Mouse (Mus musculus) cortical plate, adult 2 months (tissue): ENCODE results near the gene Nr2c2ap.

Experiments
- CTCF ChIP-seq: fragments of 200-500 bp; IDR thresholded peaks from 2 replicates; pipeline ENCODE4 v1.5.1; 2011; ENCODE audit warnings: mild to moderate bottlenecking, control low read depth, low read length; ENCODE audit not compliant: insufficient read depth; ENCODE audit errors: extremely low read depth
- POLR2A ChIP-seq: fragments of 200-500 bp; IDR thresholded peaks from 2 replicates; pipeline ENCODE4 v1.6.1; 2011; ENCODE audit warnings: mild to moderate bottlenecking, low read length, control low read depth; ENCODE audit not compliant: insufficient read depth; ENCODE audit errors: extremely low read depth

DNA sequence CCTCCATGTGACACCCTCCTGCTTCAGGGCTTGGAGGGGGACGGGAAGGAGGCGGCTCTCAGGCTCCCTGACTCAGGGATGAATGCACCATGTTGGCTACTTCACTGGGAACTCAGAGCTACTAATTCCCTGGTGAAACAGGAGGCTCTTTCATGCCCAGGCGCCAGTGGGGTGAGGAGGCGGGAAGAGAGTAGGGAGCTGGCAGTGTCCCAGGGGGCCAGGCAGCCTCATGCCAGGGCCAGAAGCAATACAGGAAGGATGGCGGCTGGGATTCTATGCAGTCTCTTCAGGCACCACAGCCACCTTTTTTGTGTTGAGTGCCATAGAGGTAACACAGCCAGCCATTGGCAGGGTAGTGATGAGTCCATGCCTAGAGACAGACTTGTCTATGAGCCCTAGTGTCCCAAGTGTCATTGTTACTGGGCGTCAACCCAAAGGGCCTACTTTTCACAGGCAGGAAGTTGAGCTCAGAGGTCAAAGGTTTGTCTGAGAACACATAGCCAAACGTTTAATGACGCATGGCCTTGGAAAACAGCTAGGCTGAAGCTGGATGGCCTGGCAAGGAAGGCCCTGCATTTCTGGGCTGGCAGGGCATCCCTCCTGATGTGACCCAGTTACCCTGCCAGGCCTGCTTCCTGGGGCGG lies 1.7 kb upstream of the Nr2c2ap start:
- TF ChIP-seq CTCF (no peak), POLR2A (no peak)
